Mouse (Mus musculus): ENCODE measurements around the gene Lbhd1.

- no peak for TF ChIP-seq CTCF (conservative IDR thresholded peaks at IDR 0.05; ENCODE audit: low read length)
- TF ChIP-seq NANOG (IDR thresholded peaks at IDR 0.05; ENCODE audit: borderline replicate concordance, low read length) = no peak
These were observed 3.5 kb downstream of the Lbhd1 start for GRCm38 (mm10) chr19:8886916-8887584.
